Mouse (Mus musculus) c-Kit-positive CD71-positive TER-119-positive erythroid progenitor cells, embryonic 14.5 days (primary cell): ENCODE measurements around the gene Bdkrb2.

Experiments
- DNase-seq: peaks from one replicate; pipeline ENCODE4 v3.0.0-alpha.2; 2013; ENCODE audit warnings: low spot score

Bdkrb2 gene

DNA sequence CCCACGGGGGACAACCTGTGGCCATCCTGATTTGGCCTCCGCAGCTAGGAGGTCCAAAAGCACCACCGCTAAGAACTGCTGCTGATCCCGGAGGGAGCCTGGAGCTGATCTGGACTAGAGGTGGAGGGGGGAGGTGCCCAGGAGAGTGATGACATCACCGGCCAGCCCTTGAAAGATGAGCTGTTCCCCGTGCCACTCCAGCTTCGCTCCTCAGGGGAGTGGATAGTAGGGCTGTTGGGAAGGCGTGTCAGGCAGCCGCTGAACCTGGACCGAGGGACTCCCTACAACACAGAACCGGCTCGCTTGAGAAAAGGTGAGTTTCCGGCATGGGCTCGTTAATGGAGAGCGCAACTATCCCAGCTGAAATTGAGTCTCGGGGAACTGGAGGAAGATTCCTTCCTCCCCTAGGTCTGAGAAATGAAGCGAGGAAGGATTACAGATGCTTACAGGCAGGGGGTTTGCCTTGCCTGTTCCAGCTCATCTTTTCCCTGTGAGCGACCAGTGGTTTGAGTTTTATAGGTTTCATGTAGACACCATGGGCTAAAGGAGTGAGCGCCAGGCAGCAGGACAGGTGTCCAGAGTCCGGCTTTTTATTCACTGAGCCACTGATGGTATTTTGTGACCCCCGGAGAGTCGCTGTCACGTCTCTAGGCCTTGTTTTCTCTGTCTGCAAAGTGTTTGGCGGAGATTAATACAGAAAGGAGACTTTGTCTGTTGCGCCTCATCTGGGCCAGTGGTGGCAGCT, at the start of gene Bdkrb2:
Gene Bdkrb2 (plus strand): TSS at position 291 of the 745 bp plus-strand sequence.
- DNase-seq, result no peak

DNA sequence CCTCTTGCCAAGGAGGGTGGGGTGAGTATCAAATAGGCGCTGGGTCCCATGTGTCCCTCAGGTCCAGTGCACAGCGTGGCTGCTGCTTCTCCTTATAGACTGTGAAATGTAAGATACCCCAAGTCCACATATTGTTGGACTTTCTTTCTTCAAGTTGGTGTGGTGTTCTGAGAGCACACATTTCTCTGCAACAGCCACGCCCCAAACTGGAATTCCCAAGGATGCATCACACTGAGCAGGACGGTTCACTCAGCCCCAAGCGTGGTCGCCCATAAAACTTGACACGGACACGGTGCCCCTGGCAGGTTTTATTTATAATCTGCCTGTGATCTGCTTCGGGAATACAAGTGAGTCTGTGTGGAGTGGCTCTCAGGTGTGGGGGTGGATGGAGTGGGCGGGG, 48.9 kb upstream of the Bdkrb2 start:
- no peak for DNase-seq

- no peak for DNase-seq
Observed at GRCm38 (mm10) chr12:105517026-105517675, 45.9 kb upstream of the Bdkrb2 start.

GRCm38 (mm10) chr12:105519851-105520250, 43.2 kb upstream of the Bdkrb2 start:
- DNase-seq, result no peak

DNA sequence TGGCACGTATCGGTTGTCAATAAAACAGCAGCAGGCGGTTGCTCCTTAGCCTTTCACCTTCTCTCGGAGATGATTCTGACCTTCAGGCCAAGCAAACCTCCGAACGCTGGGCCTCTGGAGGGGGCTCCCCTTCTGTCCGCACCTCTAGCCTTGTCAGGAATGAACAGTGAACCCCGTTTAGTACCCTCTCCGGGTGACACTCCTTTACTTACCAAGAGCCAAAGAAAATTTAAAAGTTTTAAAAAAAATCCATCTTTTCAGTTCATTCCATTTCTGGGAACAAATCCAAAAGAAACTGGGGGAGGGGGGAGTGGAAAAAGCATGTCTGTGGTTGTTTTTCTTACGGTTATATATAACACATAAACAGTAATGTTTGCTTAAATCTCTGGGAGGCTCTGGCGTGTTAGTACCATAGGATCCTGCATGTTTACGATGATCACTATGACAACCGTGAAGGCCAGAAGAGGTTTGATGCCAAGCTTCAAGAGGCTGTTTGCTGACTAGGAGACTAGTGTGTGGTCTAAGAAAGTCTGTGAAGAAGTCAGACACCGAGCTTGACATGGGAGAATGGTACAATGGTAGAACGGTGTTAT, 41.8 kb upstream of the Bdkrb2 start:
- no peak for DNase-seq

- no peak for DNase-seq
Observed at GRCm38 (mm10) chr12:105523737-105524136, 39.3 kb upstream of the Bdkrb2 start.

GRCm38 (mm10) chr12:105526186-105526585, 36.8 kb upstream of the Bdkrb2 start:
- no peak for DNase-seq

DNA sequence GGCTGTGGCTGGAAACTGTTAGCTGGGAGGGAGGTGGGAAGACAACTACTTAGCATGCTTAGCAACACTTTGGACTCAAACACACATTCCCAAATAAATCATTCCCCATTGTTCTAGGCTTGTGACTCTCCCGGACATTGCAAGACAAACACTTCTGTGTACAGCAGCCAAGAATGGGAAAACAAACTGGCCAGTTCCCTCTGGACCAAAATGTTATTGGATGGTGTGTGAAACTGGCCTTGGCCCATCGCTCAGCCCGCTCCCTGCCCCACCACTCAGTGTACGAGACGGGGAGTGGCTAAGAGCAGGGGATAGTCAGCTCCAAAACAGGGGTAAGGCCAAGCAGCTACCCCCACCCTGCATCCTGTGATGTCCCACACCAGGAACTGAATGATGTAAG, 36.2 kb upstream of the Bdkrb2 start:
- DNase-seq, result no peak

DNA sequence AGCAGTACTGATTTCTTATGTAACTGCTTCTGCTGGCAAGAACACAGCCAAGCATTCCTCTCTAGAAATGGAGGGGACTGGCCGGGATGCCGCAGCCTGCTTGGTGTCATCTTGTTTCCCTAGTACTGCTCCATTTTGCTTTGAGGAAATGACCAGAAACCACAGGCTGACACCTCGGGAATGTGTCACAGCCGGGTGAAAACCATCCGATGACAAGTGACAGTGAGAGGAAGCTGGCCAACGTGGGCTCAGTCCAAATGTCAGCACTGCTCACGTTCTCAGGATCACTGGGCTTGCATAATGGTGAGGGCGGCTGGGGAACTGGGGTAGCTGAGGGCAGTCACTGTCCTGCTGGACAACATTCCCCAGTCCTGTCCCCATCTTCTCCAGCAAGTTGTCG, 33.5 kb upstream of the Bdkrb2 start:
- DNase-seq, result no peak

DNA sequence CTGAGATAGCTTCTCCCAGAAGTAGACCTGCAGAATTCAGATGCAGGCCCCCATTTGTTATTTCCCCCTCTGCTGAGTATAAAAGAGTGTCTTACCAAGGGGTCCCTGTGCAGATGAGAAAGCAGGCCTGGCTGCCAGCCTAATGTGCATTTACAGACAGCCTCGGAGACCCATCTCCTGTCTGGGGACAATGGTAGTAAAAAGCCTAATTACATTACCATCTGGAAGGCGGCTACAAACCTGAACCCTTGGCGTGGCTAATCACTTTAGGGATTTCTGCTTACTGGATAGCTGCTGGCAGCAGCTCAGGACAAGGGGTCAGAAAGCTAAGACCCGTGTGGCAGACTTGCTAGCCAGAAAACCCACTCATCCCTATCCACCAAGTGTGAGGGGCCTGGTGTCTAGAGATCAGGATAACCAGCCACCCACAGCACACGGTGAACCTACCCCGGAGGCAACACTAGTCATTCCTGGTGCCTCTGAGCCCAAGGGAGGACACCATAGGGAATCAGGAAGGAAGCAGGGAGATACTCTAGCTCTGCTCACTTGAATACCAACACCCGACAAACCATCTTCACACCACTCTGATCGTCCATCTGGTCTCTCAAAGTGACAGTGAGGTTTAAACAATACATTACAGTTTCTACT, 31.2 kb upstream of the Bdkrb2 start:
- no peak for DNase-seq

DNA sequence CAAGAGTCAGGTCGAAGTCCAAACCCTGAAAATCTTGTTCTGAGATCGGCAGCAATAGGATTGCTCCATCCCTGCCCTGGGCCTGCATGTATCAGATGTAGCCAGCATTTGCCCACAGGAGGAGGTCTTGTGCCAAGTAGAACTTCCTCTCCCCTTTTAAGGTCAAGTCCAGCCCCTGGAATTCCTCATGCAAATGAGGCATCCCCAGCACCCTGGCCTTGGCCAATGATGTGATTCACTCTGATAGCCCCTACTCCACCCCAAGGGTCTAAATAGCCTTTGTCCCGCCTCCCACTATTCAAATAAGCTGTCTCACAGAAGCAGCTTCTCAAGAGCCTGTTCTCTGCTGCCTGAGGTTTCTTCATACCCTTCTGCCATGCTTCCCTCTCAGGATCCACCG, 28.2 kb upstream of the Bdkrb2 start:
- DNase-seq, result no peak

DNA sequence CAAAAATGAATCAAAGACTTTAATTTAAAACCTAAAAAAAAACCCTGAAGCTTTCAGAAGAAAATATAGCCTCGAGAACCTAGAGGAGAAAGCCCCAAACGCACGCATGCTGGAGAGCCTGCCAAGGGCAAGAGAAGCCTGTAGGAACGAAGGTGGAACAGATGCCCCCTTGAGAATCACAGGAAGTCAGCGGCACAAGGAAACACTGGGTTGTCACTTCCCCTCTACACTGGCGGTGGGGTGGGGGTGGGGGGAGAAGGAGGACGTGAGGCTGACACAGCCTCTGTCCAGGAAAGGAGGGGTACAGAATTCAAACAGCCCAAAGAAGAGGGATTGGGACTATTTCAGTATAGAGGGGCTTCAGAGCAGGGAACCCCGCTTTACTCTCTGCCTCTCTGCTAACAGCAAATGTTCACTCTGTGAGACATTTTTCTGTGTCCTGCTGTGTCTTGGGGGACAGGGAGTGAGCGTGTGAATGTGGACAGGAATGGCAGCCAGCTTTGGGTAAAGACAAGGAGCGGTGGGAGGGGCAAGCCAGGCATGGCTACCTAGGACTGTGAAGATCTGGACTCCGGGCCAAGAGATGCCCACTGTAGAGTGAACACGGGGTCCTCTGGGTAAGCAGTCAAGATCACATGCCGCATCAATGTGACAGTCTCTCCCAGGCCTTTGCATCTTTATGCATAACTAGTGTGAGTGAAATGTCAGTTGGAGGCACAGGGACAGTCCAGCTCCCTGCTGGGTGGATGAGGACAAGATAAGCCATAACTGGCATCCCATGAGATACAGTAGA, 26.9 kb upstream of the Bdkrb2 start:
- DNase-seq, result no peak

DNA sequence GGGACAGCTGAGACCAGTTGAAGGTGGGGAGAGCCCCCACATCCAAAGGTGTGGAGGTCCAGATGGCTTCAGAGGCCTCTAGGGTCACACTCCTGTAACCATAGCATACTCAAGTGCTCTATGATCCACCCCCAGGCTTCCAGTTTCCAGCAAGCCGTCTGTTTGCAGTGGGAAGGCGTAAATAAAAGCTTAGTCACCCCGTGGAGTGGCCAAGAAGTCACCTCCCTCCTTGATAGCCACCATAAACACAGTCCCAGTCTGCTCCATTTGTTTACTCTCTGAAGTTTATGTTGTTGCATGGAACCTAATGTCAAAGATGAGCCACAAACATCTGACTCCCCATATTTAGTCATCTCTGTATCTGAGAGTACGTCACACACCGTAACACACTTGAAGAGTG, 25.9 kb upstream of the Bdkrb2 start:
- DNase-seq, result no peak

- DNase-seq, result no peak
Observed at GRCm38 (mm10) chr12:105539649-105540048, 23.4 kb upstream of the Bdkrb2 start.

- no peak for DNase-seq
Observed at GRCm38 (mm10) chr12:105541590-105542402, 21.2 kb upstream of the Bdkrb2 start.

- DNase-seq, result no peak
Observed at GRCm38 (mm10) chr12:105542513-105542912, 20.5 kb upstream of the Bdkrb2 start.

GRCm38 (mm10) chr12:105543176-105543575, 19.9 kb upstream of the Bdkrb2 start:
- DNase-seq, result no peak

DNA sequence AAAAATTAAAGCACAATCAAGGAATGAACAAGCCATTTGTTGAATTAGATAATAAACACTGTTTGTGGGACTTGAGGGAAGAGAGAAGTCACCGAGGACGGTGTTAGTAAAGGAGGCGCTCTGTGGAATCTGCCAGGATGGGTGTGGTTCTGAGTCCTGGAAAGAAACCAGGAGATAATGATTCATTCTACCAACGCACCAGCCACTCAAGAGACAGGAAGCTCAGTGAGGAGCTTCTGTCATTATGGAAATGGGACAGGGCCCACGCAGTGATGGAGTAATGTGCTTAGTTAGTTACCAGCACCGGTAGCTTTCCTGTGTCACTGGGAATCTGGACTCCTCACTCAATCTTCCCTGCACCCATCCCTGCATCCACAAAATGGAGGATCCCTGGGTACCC, 19.3 kb upstream of the Bdkrb2 start:
- no peak for DNase-seq

DNA sequence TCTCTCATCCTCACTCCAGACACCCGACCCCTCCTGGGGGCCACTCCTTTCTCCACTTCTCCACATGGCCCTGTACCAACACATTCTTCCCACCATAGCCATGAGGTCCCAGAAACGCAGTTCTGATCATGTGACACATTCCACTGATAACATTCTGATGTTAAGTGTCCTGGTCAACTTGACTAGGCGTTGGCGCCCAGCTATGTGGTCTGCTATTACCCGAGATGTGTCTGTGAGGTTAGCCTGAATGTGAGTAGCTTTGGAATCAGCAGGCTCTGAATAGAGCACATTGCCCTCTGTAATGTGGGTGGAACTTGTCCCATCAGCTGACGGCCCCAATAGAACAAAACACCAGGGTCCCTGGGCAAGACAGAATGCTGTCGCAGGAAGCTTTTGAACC, 18.2 kb upstream of the Bdkrb2 start:
- DNase-seq, result no peak

DNA sequence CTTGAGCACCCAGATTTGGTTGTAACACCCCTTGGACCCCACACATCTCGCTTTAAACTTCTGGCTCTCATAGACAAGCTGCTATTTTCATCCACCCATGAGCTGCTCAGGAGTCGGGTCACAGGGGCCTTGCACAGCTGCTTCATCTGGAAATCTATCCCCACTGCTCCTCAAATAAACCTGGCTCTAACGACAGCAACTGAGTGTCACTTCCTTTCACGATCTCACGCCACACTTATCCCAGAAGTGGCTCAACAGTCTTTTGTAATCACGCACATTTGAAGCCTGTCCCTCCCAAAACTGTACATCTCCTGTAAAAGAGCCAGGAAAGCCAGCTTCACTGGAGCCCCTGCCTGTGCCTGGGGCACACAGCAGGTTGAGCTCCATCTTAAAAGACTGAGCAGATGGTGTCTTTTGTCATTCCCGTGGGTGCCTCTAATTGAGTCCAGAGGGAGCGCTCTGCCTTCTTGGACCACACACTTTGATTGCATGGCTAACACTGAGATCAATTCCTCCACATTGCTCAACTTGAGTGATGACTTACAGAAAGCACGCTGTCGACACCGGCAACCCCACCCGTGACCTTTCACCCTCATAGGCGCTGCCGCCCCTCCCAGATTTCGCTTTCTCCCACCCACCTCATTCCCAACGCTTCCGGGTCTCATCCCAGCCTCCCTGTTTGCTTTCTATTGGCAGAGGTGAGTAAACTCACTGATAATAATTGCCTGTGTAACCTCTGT, 17.2 kb upstream of the Bdkrb2 start:
- no peak for DNase-seq

- DNase-seq, result no peak
Observed at GRCm38 (mm10) chr12:105546538-105546937, 16.5 kb upstream of the Bdkrb2 start.
